Mouse (Mus musculus): ENCODE data around the gene Capn11. TPM values are rescaled to one million over a fixed set of nuclear protein-coding genes. Genes with fewer than 3 reads are reported as not detected.

Gene Capn11
- total and polyA plus RNA-seq, 2 experiments from 2014 or later, result 0.19 to 1.2 TPM

- Histone ChIP-seq H3K4me1 (ENCODE audit: insufficient read depth, low read length) (no peaks in the 10 kb centered on the region), H3K9me3 (ENCODE audit: low read length) (no peaks in the 10 kb centered on the region), H3K9ac (replicated peaks; ENCODE audit: low read length, poor library complexity, severe bottlenecking) (no peak overlapping the region), H3K36me3 (ENCODE audit: insufficient read depth, low read length) (no peaks in the 10 kb centered on the region), H3K27me3 (ENCODE audit: insufficient read depth, low read length) (no peaks in the 10 kb centered on the region), H3K4me3 (ENCODE audit: low read depth, low read length) (no peak overlapping the region), H3K4me2 (ENCODE audit: low read depth, low read length, poor library complexity, severe bottlenecking) (no peak overlapping the region), H3K27ac (ENCODE audit: low read depth, low read length) (no peak overlapping the region)
- DNase-seq (ENCODE audit: low spot score) (no peak), ATAC-seq (ENCODE audit: low FRiP score) (no peak)
- no peak for TF ChIP-seq CTCF (IDR thresholded peaks at IDR 0.05)
- WGBS, result 87% methylated on average over 8 of the region's 8 CpGs
These were observed 47.1 kb downstream of the Capn11 start for GRCm38 (mm10) chr17:45612008-45612407.

- Histone ChIP-seq H3K4me3 (ENCODE audit: low read depth, low read length) (no peak overlapping the region), H3K27ac (ENCODE audit: low read depth, low read length) (no peak overlapping the region), H3K4me1 (ENCODE audit: insufficient read depth, low read length) (no peaks in the 10 kb centered on the region), H3K27me3 (ENCODE audit: insufficient read depth, low read length) (no peaks in the 10 kb centered on the region), H3K9me3 (ENCODE audit: low read length) (no peaks in the 10 kb centered on the region), H3K4me2 (ENCODE audit: low read depth, low read length, poor library complexity, severe bottlenecking) (no peak overlapping the region), H3K9ac (replicated peaks; ENCODE audit: low read length, poor library complexity, severe bottlenecking) (no peak overlapping the region), H3K36me3 (ENCODE audit: insufficient read depth, low read length) (no peaks in the 10 kb centered on the region)
- DNase-seq (ENCODE audit: low spot score) (no peak), ATAC-seq (ENCODE audit: low FRiP score) (no peak)
- no peak for TF ChIP-seq CTCF (IDR thresholded peaks at IDR 0.05)
- 15% methylated on average over 5 of the region's 5 CpGs for WGBS
These were observed 48.8 kb downstream of the Capn11 start for GRCm38 (mm10) chr17:45610144-45610866.

GRCm38 (mm10) chr17:45608396-45608795 lies 50.7 kb downstream of the Capn11 start:
- DNase-seq (ENCODE audit: low spot score) (no peak), ATAC-seq (ENCODE audit: low FRiP score) (no peak)
- no peak for TF ChIP-seq CTCF (IDR thresholded peaks at IDR 0.05)
- Histone ChIP-seq H3K9ac (replicated peaks; ENCODE audit: low read length, poor library complexity, severe bottlenecking) (no peak overlapping the region), H3K9me3 (ENCODE audit: low read length) (no peaks in the 10 kb centered on the region), H3K27me3 (ENCODE audit: insufficient read depth, low read length) (no peaks in the 10 kb centered on the region), H3K4me1 (ENCODE audit: insufficient read depth, low read length) (no peaks in the 10 kb centered on the region), H3K36me3 (ENCODE audit: insufficient read depth, low read length) (no peaks in the 10 kb centered on the region), H3K4me3 (ENCODE audit: low read depth, low read length) (no peak overlapping the region), H3K27ac (ENCODE audit: low read depth, low read length) (no peak overlapping the region), H3K4me2 (ENCODE audit: low read depth, low read length, poor library complexity, severe bottlenecking) (no peak overlapping the region)
- 92% methylated on average over 4 of the region's 4 CpGs for WGBS

DNA sequence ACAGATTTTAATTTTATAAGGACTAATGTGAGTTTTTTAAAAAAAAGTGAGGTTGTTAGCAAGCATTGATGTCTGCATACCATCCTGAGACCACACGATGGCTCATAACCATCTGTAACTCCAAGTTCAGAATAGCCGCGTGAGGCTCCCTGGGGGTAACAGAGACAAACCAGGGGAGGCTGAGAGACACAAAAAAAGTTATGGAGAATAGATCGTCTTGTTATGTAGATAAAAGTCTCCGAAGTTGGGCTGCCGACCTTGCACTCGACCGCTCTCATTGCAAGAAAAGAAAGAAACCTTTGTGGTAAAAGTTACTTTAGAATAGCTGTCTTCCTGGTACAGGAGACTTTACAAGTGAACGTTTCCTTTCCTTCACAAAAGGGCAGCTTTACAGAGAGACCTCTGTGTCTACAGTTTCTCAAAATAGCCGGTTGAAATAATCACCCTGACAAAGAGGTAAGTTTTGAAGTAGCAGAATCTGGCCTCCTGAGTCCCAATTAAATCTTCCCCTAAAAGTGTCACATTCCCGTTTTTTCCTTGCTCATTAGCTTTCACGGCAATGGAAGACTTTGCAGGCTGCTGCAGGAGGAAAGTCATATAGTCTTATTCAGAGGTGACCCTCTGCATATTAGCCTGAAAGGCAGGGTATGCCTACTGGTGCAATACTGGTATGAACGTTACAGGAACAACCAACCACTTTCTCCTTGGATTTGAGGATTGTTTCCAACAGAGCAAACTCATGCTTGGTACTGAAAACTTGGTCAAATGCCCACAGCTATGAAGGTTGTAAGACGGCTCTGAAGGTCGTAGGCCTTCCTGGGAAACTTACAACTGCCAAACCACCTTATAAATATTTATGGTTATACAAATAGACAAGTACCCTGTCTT lies 51.9 kb downstream of the Capn11 start:
- Histone ChIP-seq H3K36me3 (ENCODE audit: insufficient read depth, low read length) (no peaks in the 10 kb centered on the region), H3K9me3 (ENCODE audit: low read length) (no peaks in the 10 kb centered on the region), H3K4me1 (ENCODE audit: insufficient read depth, low read length) (no peaks in the 10 kb centered on the region), H3K27me3 (ENCODE audit: insufficient read depth, low read length) (no peaks in the 10 kb centered on the region), H3K4me2 (ENCODE audit: low read depth, low read length, poor library complexity, severe bottlenecking) (no peak overlapping the region), H3K27ac (ENCODE audit: low read depth, low read length) (no peak overlapping the region), H3K4me3 (ENCODE audit: low read depth, low read length) (no peak overlapping the region), H3K9ac (replicated peaks; ENCODE audit: low read length, poor library complexity, severe bottlenecking) (no peak overlapping the region)
- 79% methylated on average over 15 of the region's 15 CpGs for WGBS
- no peak for TF ChIP-seq CTCF (IDR thresholded peaks at IDR 0.05)
- DNase-seq (ENCODE audit: low spot score) (no peak), ATAC-seq (ENCODE audit: low FRiP score) (no peak)

DNA sequence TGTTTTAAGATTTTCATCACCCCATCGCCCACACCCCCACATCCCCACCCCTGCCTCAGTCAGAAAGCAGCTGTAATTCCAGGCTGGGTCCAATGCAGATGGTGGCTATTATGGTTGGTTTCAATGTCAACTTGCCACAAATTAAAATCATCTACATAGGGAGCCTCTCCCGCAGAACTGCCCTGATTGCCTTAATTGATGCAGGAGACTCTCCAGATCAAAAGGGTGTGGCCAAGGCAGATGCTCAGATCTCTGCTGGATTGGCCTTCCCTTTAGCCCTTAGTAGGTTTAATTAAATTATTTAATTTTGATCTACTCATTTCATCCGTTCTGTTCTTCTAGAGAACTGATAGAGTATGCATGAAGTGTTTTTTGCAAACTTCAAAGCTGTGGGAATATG lies 56.1 kb downstream of the Capn11 start:
- no peak for DNase-seq (ENCODE audit: low spot score)
- Histone ChIP-seq H3K4me2 (ENCODE audit: low read depth, low read length, poor library complexity, severe bottlenecking) (no peak overlapping the region), H3K27me3 (ENCODE audit: insufficient read depth, low read length) (peaks cover 16% of the 10 kb centered on the region), H3K36me3 (ENCODE audit: insufficient read depth, low read length) (no peaks in the 10 kb centered on the region), H3K4me1 (ENCODE audit: insufficient read depth, low read length) (no peaks in the 10 kb centered on the region; the same call in 1 of the 2 replicates), H3K9me3 (ENCODE audit: low read length) (no peaks in the 10 kb centered on the region), H3K9ac (replicated peaks; ENCODE audit: low read length, poor library complexity, severe bottlenecking) (no peak overlapping the region), H3K27ac (ENCODE audit: low read depth, low read length) (no peak overlapping the region), H3K4me3 (ENCODE audit: low read depth, low read length) (no peak overlapping the region)
- TF ChIP-seq CTCF (IDR thresholded peaks at IDR 0.05), result no peak
- no peak for ATAC-seq (ENCODE audit: low FRiP score)
- WGBS, result 76% methylated on average over 3 of the region's 3 CpGs

DNA sequence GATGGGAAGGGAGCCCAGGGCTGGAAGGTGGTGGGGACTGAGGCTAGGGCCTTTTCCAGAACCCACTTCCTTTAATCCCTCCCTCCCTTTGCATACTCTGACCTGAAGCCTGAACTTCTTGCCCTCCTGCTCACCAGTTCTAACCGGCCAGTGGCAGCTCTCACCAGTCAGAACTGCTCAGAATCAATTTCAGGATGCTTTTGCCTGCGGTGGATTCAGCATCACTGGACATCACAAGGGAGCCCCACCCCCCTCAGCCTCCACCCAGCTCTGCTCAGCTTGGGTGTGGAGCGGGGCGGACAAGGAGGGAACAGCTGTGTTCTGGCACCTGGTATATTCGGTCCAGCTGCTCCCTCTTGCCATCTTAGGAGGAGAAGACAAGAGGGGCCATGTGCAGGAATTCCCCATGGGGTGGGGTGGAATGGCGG lies 57.2 kb downstream of the Capn11 start, which contains the start of gene Mymx:
Gene Mymx (minus strand): TSS at position 226 of the 428 bp plus-strand sequence.
- WGBS, result 40% methylated on average over 6 of the region's 6 CpGs
- Histone ChIP-seq H3K4me1 (ENCODE audit: insufficient read depth, low read length) (no peaks in the 10 kb centered on the region; the same call in 1 of the 2 replicates), H3K9me3 (ENCODE audit: low read length) (no peaks in the 10 kb centered on the region), H3K9ac (replicated peaks; ENCODE audit: low read length, poor library complexity, severe bottlenecking) (no peak within 1 kb of the TSS), H3K27me3 (ENCODE audit: insufficient read depth, low read length) (peaks cover 16% of the 10 kb centered on the region), H3K4me2 (ENCODE audit: low read depth, low read length, poor library complexity, severe bottlenecking) (no peak within 1 kb of the TSS), H3K4me3 (ENCODE audit: low read depth, low read length) (no peak within 1 kb of the TSS), H3K36me3 (ENCODE audit: insufficient read depth, low read length) (no peaks in the 10 kb centered on the region), H3K27ac (ENCODE audit: low read depth, low read length) (no peak within 1 kb of the TSS)
- TF ChIP-seq CTCF (IDR thresholded peaks at IDR 0.05), result no peak
- ATAC-seq (ENCODE audit: low FRiP score) (no peak), DNase-seq (ENCODE audit: low spot score) (no peak)
